Mouse (Mus musculus) thymus, postnatal 4 days (tissue): ENCODE data around the gene Gm4756.
A peak's percentile ranks its signal among the peaks of the same experiment; 100 is the strongest.
"Not testable (repeated sequence)": the region's sequence is repeated elsewhere in the genome, so short reads cannot be mapped to it uniquely, and the experiment has no call there.

Experiments
- DNase-seq: peaks from one replicate; pipeline ENCODE4 v3.0.0; 2021

The Gm4756 gene

DNA sequence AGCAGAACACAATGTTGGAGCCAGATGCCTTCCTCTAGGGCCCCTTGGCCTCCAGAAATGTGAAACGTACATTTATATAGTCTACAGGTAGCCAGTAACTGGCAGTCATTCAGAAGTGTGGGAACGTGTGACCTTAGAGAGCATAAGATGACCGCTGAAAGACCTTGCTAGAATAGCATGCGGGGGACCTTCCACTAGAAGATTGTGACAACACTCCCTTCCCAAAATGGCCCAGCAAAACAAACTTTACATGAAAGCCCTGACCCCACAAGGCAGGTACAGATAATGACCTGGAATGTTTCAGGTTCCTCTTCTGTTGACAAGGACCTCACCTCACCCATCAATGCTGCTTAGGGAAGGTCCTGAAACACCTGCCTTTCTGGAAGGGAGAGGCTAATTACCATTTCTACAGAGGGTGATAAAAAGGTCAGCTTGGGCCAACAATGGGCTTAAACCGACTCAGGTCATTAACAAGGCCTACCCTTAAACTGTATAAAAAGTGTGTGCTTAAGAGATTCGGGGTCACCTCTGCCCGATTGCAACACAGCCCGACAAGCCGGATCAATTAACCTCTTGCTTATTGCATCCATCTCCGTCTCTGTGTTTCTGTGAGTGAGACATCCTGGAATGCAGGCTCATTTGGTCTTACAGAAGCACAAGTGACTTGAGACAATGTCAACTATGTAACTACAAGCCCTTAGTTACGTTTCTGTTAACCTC lies at the start of gene Gm4756:
Gm4756 (minus strand) TSS at position 51 of the 720 bp plus-strand sequence.
- DNase-seq: no peak

- no peak for DNase-seq
Measured at GRCm38 (mm10) chr12:72694901-72695463, 45.5 kb upstream of the Gm4756 start.

- DNase-seq: no peak
Measured at GRCm38 (mm10) chr12:72694438-72694837, 45.0 kb upstream of the Gm4756 start.

DNA sequence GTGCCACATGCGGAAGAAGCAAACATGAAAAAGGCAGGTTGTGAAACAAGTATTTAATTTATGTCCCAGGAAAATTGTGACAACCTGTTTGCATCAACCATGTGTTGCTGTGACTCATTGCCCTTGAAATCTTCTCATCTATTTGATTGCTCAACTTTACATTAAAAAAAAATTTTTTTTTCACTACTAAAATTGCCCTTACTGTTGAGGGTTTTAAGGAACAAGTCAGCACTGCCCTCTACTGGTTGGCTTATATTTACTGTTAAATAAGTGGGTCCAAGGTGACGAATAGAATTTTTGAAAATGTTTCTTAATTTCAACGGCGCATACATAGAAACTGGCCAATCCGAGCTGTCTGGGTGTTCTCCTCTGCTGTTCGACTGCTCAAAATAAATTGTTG lies 44.4 kb upstream of the Gm4756 start:
- peak; percentile 14 for DNase-seq

GRCm38 (mm10) chr12:72688281-72688680 lies 38.8 kb upstream of the Gm4756 start:
- DNase-seq: not testable (repeated sequence)

DNA sequence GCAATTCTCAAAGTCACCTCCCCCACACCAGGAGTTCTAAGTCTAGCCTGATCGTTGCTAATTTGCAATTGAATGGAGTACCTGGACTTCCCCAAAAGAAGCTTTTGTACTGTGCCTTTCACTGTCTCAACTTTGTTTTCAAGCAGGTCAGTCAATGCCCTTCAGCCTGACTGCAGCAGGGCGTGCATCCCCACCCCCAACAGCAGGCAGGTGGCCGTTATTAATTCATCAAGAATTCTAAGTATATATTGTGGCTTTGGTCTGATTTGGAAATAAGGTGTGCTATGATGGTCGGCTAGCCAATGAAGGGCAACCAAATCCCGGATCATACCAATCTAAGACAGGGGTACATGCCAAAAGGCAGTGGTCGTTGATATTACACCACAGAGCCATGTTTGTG lies 38.3 kb upstream of the Gm4756 start:
- DNase-seq: not testable (repeated sequence)

GRCm38 (mm10) chr12:72686566-72686965 lies 37.1 kb upstream of the Gm4756 start:
- DNase-seq: not testable (repeated sequence)

- DNase-seq: no peak
Measured at GRCm38 (mm10) chr12:72683612-72684011, 34.2 kb upstream of the Gm4756 start.

- DNase-seq: no peak
Measured at GRCm38 (mm10) chr12:72682511-72683282, 33.2 kb upstream of the Gm4756 start.

DNA sequence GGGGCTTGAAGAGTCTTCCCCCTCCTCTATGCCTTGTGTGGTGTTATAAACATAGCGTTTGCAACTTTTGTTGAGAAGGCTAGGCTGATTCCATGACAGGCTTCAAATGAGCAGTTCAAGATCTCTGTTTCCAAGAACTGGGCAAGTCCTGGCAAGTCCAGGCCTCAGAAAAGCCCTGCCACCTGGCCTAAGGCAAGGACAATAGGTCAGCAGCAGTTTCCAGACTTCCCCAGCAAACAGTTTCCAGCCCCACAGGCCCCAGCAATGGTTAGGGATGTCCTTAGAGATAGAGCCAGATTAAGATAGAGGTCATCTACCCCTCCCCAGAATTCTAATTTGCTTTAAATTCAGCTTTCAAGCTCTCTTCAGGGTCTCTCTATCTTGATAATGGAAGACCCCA lies 32.5 kb upstream of the Gm4756 start:
- DNase-seq: no peak

DNA sequence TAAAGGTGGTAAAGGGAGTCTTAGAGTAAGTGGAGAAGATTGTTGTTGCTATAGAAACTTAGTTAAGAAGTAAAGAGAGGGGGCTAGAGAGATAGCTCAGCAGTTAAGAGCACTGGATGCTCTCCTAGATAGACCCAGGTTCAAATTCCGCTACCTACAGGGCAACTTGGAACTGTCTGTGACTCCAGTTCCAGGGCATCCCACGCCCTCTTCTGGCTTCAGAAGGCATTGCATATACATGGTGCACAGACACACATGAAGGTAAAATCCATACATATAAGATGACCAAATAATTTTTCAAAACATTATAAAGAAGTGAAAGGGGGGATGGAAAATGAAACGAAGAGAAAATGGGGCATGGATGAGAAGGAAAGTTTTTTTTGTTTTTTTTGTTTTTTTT lies 30.2 kb upstream of the Gm4756 start:
- no peak for DNase-seq

GRCm38 (mm10) chr12:72674820-72675219 lies 25.4 kb upstream of the Gm4756 start:
- DNase-seq: no peak

DNA sequence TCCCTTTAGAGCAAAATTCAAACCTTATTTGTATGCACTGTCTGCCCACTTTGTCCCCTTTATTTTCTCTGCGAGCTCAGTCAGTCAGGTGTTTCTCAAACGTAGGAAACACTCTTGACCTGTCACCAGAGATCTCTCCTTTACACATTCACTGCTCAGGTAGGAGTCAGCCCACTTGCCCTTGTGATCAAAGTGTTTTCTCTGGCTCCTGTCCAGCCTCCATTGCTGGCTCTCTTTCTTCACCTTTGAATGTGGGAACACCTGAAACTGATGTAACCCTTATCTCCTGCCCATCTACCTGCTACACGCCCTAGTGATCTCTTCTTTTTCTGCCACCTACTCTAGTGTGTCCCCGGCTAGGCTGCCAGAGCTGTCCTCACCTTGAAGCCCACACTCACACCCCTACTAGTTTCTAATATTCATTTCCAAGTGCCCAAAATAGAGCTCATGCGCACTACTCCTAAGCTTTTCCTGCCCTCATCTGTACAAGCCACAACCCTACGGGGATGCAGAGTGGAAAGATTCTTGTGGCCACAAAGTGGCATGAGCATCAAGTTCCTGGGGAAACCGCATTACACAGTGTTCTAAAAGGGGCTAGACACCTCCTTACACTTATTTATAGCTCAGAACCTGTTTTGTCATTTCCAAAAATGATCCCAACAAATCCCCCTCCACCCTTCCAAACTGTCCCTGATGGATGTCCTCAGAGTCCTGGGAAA lies 24.8 kb upstream of the Gm4756 start:
- no peak for DNase-seq

DNA sequence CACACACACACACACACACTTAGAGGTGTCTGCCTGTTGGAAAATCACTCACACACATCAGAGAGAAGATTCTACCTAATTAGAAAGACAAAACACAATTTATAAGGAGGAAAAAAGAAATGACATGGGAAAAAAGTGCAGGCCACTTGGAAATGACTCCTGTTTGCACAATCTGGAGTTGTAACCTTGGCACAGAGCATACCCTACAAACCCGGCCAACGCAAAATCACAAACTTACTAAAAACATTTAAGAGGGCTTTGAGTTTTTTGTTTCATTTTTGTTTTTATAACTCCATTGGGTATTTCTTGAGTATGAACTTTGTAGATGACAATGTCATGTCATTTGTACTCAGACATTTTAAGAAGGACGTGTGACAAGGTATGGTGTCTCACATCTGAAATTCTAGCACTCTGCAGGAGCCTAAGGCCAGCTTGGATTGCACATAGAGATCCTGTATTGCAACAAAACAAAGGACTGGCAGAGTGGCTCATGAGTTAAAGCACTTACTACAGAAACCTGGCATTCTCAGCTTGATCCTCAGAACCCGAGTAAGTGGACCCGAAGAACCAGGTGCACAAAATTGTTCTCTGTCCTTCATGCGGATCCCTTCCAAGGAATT lies 22.2 kb upstream of the Gm4756 start:
- no peak for DNase-seq

DNA sequence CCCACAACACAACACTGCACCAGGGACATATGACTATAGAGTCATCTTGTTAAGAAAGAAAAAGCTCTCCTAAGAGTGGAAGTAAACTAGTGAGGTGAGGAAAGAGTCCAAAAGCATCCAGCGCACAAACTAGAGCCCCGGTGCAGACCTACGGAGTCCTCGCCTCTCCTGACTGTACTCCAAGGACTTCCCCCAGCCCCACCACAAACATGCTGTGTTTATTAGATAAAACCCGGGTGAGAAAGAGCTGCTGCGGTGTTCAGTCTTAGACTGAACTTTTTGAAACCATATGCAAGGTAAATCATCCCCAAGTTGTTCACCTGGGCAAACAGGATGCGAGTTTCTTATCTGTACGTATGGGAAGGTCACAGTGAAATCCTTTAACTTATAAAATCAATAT lies 21.5 kb upstream of the Gm4756 start:
- DNase-seq: no peak

DNA sequence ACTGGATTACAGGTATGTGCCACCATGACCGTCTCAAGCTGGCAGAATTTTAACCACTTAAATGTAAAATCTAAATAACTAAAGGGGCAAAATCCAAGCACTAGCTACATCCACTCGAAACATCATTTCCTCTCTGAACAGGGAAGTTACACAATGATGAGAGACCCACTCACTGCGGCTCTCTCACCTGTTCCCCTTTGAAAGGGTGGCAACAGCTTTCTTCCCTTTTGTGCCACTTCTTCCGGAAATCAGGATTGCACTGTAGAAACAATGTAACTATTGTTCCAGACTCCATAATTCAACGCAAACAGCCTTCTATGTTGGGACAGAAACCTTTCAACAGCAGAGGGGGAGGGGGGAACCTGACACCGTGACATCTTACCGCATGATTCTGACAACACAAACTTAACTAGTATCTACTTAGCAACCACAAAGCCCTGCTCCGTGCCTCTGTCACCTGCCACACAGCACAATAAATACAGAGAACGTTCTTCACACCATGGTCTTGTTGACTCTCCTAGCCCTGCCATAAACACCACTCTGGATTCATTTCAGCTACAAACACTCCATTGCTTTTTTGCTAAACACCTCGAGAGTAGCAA lies 18.5 kb upstream of the Gm4756 start:
- DNase-seq: no peak

DNA sequence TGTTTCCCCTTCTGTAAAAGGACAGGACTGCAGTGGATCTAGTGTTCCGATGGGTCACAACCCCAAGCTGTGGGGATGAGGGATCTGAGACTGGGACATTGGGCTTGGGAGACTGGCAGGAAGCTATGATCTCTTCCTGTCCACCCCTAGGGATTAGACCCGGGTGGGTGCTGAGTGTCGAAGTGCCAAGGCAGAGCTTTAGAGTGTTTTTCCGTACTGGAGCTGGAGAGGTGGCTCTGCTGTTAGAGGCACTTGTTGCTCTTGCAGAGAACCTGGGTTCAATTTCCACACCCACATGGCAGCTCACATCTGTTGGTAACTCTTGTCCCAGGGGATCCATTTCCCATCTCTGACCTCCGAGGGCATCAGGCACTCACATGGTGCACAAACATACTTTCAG lies 16.6 kb upstream of the Gm4756 start:
- no peak for DNase-seq

- peak; percentile 90 for DNase-seq
Measured at GRCm38 (mm10) chr12:72664735-72665337, 15.4 kb upstream of the Gm4756 start, which contains the start of gene Dhrs7. Gene Dhrs7, minus strand, starts transcription at chr12:72664909.

DNA sequence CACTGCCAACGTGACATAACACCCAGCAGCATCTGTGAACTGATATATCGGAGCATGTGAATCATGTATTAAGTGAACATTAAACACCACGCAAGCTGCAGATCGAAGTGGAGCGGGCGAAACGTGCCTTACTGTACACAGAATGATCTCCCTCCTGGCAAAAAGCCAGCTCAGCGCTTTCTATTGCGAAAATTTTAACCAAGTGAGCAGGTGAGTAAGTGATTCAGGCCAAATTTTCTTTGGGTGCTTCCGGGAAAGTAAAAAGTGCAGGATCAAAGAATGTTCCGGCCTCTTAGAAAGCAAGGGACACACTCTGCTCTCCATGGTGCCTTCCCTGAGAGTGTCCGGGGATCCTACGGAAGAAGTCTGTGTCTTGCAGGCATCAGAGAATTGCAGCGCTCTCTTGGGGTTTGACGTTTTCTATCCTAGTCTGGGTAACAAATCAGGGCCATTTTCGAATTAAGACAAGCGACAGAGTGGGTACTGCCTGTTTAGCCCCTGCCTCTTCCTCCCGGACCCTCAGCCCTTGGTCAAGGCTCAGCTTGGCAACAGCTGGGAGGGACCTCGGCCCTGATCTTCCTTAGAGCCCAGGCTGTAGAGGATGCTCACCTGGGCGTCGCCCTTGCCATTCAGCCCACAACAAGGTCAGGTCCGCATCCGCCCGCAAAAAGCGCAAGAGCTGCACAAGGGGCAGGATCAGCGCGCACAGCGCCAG lies 14.7 kb upstream of the Gm4756 start:
- peak; percentile 18 for DNase-seq

DNA sequence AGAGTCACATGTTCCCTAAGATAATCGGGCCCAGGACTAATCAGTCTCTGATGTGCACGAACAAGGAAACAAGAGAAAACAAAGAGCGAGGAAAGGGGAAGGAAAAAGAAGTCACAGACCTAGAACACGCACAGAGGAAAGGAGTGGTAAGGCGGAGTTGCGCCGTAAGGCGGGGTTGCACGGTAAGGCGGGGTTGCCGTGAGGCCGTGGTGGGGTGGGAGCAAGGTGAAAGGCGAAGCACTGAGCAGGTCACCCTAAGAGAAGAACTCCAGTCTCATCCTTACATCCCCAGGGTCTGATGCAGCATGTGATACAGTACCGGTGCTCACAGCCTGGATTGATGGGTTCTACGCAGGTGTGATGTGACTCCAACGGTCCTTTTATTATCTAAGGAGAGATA lies 6.3 kb upstream of the Gm4756 start:
- no peak for DNase-seq

DNA sequence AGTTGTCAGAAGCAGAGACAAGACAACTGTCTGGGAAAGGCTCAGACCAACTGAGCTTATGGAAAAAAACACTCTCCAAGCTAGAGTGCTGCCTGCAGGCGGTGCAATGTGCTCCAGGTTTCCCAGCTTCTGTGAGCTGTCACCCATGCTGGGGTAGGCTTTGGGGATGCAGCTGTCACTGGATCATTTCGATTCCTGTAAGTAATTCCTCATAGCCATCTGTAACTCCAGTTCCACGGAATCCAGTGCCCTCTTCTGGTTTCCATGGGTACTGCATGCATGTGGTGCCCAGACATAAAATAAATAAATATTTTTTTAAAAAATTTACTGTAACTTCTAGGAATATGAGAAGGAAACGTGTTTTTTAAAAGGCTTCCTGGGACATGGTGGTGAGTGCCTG lies 5.2 kb upstream of the Gm4756 start:
- peak; percentile 61 for DNase-seq
